Mouse (Mus musculus) cerebellum, postnatal 14 days (tissue): ENCODE results near the gene Abl1.

Source experiments
- DNase-seq, 2 experiments: peaks; one replicate each; pipeline ENCODE4 v3.0.0; 2021; ENCODE audit warnings: mixed read lengths in 2 of 2

Gene Abl1

GRCm38 (mm10) chr2:31790728-31791251, 102.6 kb downstream of the Abl1 start:
- DNase-seq, result no peak

GRCm38 (mm10) chr2:31791260-31791659, 103.1 kb downstream of the Abl1 start:
- DNase-seq, result peak; percentile 47 to 56

- DNase-seq, result no peak
These were observed 104.4 kb downstream of the Abl1 start for GRCm38 (mm10) chr2:31792611-31793010.

- DNase-seq, result no peak
These were observed 108.8 kb downstream of the Abl1 start for GRCm38 (mm10) chr2:31796943-31797342.

GRCm38 (mm10) chr2:31801416-31801815, 113.2 kb downstream of the Abl1 start:
- peak; percentile 69 to 73 for DNase-seq

- peak in 1 of 2 experiments; percentile 35 for DNase-seq
These were observed 114.6 kb downstream of the Abl1 start for GRCm38 (mm10) chr2:31802811-31803210.

GRCm38 (mm10) chr2:31803480-31803879, 115.3 kb downstream of the Abl1 start:
- peak; percentile 44 to 47 for DNase-seq

- DNase-seq, result no peak
These were observed 118.6 kb downstream of the Abl1 start for GRCm38 (mm10) chr2:31806639-31807382.

- no peak for DNase-seq
These were observed 120.5 kb downstream of the Abl1 start for GRCm38 (mm10) chr2:31808410-31809357.

- DNase-seq, result no peak
These were observed 121.2 kb downstream of the Abl1 start for GRCm38 (mm10) chr2:31809358-31809740.

GRCm38 (mm10) chr2:31810444-31810843, 122.3 kb downstream of the Abl1 start, which contains the start of gene Qrfp:
Gene Qrfp (minus strand): TSS chr2:31810580.
- no peak for DNase-seq

- DNase-seq, result peak in 1 of 2 experiments; percentile 39
These were observed 123.1 kb downstream of the Abl1 start for GRCm38 (mm10) chr2:31811086-31811958.

- peak in 1 of 2 experiments; percentile 54 for DNase-seq
These were observed 125.5 kb downstream of the Abl1 start for GRCm38 (mm10) chr2:31813641-31814040.

GRCm38 (mm10) chr2:31814699-31815098, 126.5 kb downstream of the Abl1 start:
- DNase-seq, result no peak

GRCm38 (mm10) chr2:31815367-31815766, 127.2 kb downstream of the Abl1 start:
- peak; percentile 69 to 84 for DNase-seq

- peak; percentile 64 to 79 for DNase-seq
These were observed 134.6 kb downstream of the Abl1 start for GRCm38 (mm10) chr2:31822524-31823371.

- peak; percentile 49 to 78 for DNase-seq
These were observed 136.0 kb downstream of the Abl1 start for GRCm38 (mm10) chr2:31823933-31824730.

- DNase-seq, result peak; percentile 45 to 78
These were observed 137.3 kb downstream of the Abl1 start for GRCm38 (mm10) chr2:31825469-31825911.

GRCm38 (mm10) chr2:31826094-31827085, 138.2 kb downstream of the Abl1 start:
- peak in 1 of 2 experiments; percentile 55 for DNase-seq
